Mouse (Mus musculus): Measurements from ENCODE around the gene Rab37. TPM values are rescaled to one million over a fixed set of nuclear protein-coding genes. Genes with fewer than 3 reads are reported as not detected.

Gene Rab37
- polyA plus RNA-seq, 1 experiment from 2014 or later = 3.1 TPM

DNA sequence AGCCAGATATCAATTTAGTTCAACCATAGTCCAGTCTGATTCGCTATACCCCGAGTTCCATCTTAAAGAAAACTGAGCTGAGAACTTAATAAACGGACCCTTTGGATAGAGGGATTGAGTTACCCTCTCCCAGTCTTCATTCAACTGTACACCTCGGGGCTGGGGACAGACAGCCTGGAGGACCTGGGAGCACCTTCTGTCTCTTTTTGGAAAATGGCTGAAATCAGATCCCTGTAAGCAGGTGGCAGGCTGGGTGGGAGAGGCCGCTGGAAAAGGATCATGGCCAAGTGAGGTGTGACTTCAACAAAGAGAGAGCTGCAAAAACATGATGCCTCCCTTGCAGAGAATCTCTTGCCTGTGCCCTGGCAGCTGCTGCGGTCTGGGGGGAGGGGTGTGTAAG is 9.0 kb upstream of the Rab37 start:
- H3K36me3 ChIP-seq (replicated peaks; ENCODE audit: insufficient read depth, low read length) = no peaks in the 10 kb centered on the region
- no peak overlapping the region for H3K27ac ChIP-seq (ENCODE audit: low read depth)
- H3K9ac ChIP-seq (replicated peaks) = no peak overlapping the region
- H3K9me3 ChIP-seq (ENCODE audit: low read length) = no peaks in the 10 kb centered on the region
- H3K4me1 ChIP-seq (ENCODE audit: insufficient read depth) = 0 out of 2 replicates have a peak, but pooled peaks cover 3% of the 10 kb centered on the region
- no peak overlapping the region for H3K4me2 ChIP-seq (ENCODE audit: low read depth, low read length)
- ATAC-seq = no peak
- H3K27me3 ChIP-seq (ENCODE audit: insufficient read depth, low read length) = peaks cover 3% of the 10 kb centered on the region; the same call in 1 of the 2 replicates
- WGBS (ENCODE audit: insufficient replicate concordance) = 64% methylated on average over 6 of the region's 6 CpGs
- TF ChIP-seq EP300 (IDR thresholded peaks at IDR 0.05; ENCODE audit: low read depth) (no peak), CTCF (IDR thresholded peaks at IDR 0.05; ENCODE audit: low read depth) (no peak)
- H3K4me3 ChIP-seq (ENCODE audit: low read depth, low read length) = no peak overlapping the region
- DNase-seq = no peak

DNA sequence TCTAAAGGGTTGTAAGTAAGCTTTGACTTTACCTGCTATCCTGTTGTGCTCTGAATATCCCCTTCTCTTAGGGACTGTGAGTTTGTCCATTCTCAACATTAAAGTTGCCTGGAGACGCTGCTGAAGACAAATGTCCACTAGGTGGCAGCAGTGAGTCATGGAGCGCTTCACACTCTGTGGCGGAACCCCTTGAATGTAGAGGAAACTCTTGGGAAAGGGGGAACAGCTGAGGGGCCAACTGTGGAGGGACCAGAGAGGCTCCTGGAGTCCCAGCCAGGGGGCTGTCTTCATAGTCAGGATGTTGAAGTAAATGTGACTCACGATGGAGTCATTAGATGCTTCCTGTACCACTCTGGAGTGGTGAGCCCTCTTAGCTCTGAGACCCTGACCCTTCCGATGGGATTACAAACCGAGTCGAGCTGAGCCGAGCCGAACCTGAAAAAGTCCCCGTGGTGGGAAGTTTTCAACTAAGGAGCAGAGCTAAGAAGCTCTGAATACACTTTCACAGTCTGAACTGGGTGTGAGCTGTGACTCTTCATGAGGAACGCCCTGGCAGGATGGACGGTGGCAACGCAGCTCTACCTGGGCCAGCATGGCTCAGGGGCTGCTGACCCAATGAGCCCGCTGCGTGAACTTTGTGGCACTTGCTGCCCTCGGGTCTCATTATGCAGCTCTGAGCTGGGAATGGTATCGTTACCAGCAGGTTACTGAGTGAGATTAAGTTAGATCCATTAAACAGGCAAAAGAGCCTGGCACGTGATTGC is 7.7 kb upstream of the Rab37 start:
- no peaks in the 10 kb centered on the region for H3K9me3 ChIP-seq (ENCODE audit: low read length)
- no peak overlapping the region for H3K4me3 ChIP-seq (ENCODE audit: low read depth, low read length)
- ATAC-seq (no peak), DNase-seq (peak; percentile 79)
- no peaks in the 10 kb centered on the region for H3K36me3 ChIP-seq (replicated peaks; ENCODE audit: insufficient read depth, low read length)
- 0 out of 2 replicates have a peak, but pooled peaks cover 1% of the 10 kb centered on the region for H3K4me1 ChIP-seq (ENCODE audit: insufficient read depth)
- H3K27me3 ChIP-seq (ENCODE audit: insufficient read depth, low read length) = peaks cover 3% of the 10 kb centered on the region; the same call in 1 of the 2 replicates
- 33% methylated on average over 18 of the region's 18 CpGs for WGBS (ENCODE audit: insufficient replicate concordance)
- no peak overlapping the region for H3K9ac ChIP-seq (replicated peaks)
- no peak overlapping the region for H3K4me2 ChIP-seq (ENCODE audit: low read depth, low read length)
- no peak overlapping the region for H3K27ac ChIP-seq (ENCODE audit: low read depth)
- TF ChIP-seq CTCF (IDR thresholded peaks at IDR 0.05; ENCODE audit: low read depth) (peak; percentile 97), EP300 (IDR thresholded peaks at IDR 0.05; ENCODE audit: low read depth) (no peak)

DNA sequence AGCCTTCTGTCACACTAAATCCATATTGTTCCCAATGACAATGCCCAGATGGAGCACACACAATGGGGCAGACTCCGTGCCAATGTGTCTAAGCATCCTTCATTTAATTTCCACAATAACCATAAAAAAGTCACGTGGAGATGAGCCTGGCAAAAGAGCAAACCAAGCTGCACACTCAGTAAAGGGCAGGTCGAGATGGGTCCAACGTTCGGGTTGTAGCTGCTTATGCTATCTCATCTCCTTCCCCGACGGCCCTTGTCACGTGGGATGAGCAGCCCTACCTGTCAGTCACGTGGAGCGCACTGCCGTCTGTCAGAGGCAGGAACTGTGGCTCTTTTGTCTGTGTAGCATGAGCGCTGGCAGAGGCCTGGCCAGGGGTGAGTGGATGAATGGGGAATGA is 6.6 kb upstream of the Rab37 start:
- Histone ChIP-seq H3K4me2 (ENCODE audit: low read depth, low read length) (no peak overlapping the region), H3K9ac (replicated peaks) (no peak overlapping the region), H3K36me3 (replicated peaks; ENCODE audit: insufficient read depth, low read length) (no peaks in the 10 kb centered on the region), H3K27ac (ENCODE audit: low read depth) (no peak overlapping the region), H3K27me3 (ENCODE audit: insufficient read depth, low read length) (peaks cover 3% of the 10 kb centered on the region; the same call in 1 of the 2 replicates), H3K4me3 (ENCODE audit: low read depth, low read length) (no peak overlapping the region), H3K4me1 (ENCODE audit: insufficient read depth) (no peaks in the 10 kb centered on the region), H3K9me3 (ENCODE audit: low read length) (no peaks in the 10 kb centered on the region)
- WGBS (ENCODE audit: insufficient replicate concordance) = 43% methylated on average over 12 of the region's 12 CpGs
- no peak for TF ChIP-seq CTCF (IDR thresholded peaks at IDR 0.05; ENCODE audit: low read depth)
- no peak for TF ChIP-seq EP300 (IDR thresholded peaks at IDR 0.05; ENCODE audit: low read depth)
- DNase-seq (no peak), ATAC-seq (no peak)

DNA sequence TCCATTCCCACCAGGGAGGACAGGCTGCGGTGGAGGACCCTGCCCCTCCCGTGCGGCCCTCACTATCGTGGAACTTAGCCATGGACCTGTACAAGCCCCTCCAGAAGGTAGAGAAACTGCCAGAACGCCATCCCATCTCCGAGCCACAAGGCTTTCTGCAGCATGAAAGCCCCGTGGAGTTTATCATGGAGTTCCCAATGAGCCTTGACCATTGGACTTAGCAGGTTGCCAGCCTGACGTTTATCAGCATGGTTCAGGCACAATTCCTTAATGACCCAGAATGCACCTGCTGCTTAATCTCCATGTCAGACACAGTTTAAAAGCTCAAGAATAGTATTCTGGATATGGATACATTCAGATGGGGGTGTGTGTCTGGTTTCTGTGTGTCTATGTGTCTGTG is 6.2 kb upstream of the Rab37 start:
- Histone ChIP-seq H3K9me3 (ENCODE audit: low read length) (peaks cover 3% of the 10 kb centered on the region; the same call in 1 of the 2 replicates), H3K27me3 (ENCODE audit: insufficient read depth, low read length) (peaks cover 3% of the 10 kb centered on the region; the same call in 1 of the 2 replicates), H3K27ac (ENCODE audit: low read depth) (no peak overlapping the region), H3K9ac (replicated peaks) (no peak overlapping the region), H3K4me2 (ENCODE audit: low read depth, low read length) (no peak overlapping the region), H3K36me3 (replicated peaks; ENCODE audit: insufficient read depth, low read length) (no peaks in the 10 kb centered on the region), H3K4me1 (ENCODE audit: insufficient read depth) (no peaks in the 10 kb centered on the region), H3K4me3 (ENCODE audit: low read depth, low read length) (no peak overlapping the region)
- 65% methylated on average over 8 of the region's 8 CpGs for WGBS (ENCODE audit: insufficient replicate concordance)
- TF ChIP-seq CTCF (IDR thresholded peaks at IDR 0.05; ENCODE audit: low read depth) (no peak), EP300 (IDR thresholded peaks at IDR 0.05; ENCODE audit: low read depth) (no peak)
- ATAC-seq = no peak
- no peak for DNase-seq

DNA sequence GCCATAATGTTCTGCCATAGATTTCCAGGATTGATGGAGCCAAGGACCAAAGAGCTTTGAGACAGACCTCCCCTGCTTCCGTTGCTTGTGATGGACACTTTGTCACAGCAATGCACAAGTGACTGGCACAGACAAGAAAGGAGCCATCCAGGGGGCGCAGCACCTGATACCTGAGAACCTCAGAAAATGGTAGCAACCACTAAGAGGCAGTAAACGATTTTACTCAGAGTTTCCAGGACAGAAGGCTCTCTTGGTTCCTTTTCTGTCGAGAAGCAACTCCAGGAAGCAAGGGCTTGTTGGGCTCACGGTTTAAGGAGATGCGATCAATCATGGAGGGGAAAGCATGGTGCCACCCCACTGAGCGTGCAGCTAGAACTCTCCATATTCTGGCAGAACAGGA is 5.0 kb upstream of the Rab37 start:
- DNase-seq (no peak), ATAC-seq (no peak)
- Histone ChIP-seq H3K4me1 (ENCODE audit: insufficient read depth) (no peaks in the 10 kb centered on the region), H3K27ac (ENCODE audit: low read depth) (no peak overlapping the region), H3K9ac (replicated peaks) (no peak overlapping the region), H3K9me3 (ENCODE audit: low read length) (peaks cover 6% of the 10 kb centered on the region; the same call in 1 of the 2 replicates), H3K4me3 (ENCODE audit: low read depth, low read length) (no peak overlapping the region), H3K4me2 (ENCODE audit: low read depth, low read length) (no peak overlapping the region), H3K27me3 (ENCODE audit: insufficient read depth, low read length) (peaks cover 14% of the 10 kb centered on the region), H3K36me3 (replicated peaks; ENCODE audit: insufficient read depth, low read length) (no peaks in the 10 kb centered on the region)
- 54% methylated on average over 7 of the region's 7 CpGs for WGBS (ENCODE audit: insufficient replicate concordance)
- TF ChIP-seq CTCF (IDR thresholded peaks at IDR 0.05; ENCODE audit: low read depth) = no peak
- TF ChIP-seq EP300 (IDR thresholded peaks at IDR 0.05; ENCODE audit: low read depth) = no peak

DNA sequence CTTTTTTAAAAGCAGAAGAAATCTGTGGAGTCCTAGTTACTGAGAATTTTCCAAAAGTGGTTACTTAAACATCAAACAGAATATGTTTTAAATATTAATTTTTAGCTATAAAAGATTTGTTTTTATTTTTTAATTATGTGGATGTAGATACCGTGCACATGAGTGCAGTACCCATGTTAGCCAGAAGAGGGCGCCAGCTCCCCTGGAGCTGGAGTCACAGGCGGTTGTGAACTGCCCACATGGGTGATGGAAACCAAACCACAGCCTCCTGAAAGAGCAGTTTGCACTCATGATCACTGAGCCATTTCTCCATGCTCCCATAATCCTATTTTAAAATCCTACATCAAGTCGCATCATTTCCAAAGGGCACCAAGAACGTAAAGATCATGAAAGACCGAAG is 1.4 kb upstream of the Rab37 start:
- H3K4me2 ChIP-seq (ENCODE audit: low read depth, low read length) = no peak overlapping the region
- H3K4me1 ChIP-seq (ENCODE audit: insufficient read depth) = peaks cover 4% of the 10 kb centered on the region; the same call in 1 of the 2 replicates
- H3K36me3 ChIP-seq (replicated peaks; ENCODE audit: insufficient read depth, low read length) = no peaks in the 10 kb centered on the region
- WGBS (ENCODE audit: insufficient replicate concordance) = 63% methylated on average over 6 of the region's 6 CpGs
- no peak overlapping the region for H3K4me3 ChIP-seq (ENCODE audit: low read depth, low read length)
- DNase-seq (no peak), ATAC-seq (no peak)
- H3K27me3 ChIP-seq (ENCODE audit: insufficient read depth, low read length) = peaks cover 22% of the 10 kb centered on the region
- peaks cover 9% of the 10 kb centered on the region; the same call in 1 of the 2 replicates for H3K9me3 ChIP-seq (ENCODE audit: low read length)
- peak; percentile 73 for TF ChIP-seq CTCF (IDR thresholded peaks at IDR 0.05; ENCODE audit: low read depth)
- TF ChIP-seq EP300 (IDR thresholded peaks at IDR 0.05; ENCODE audit: low read depth) = no peak
- no peak overlapping the region for H3K9ac ChIP-seq (replicated peaks)
- no peak overlapping the region for H3K27ac ChIP-seq (ENCODE audit: low read depth)

Data from liver, postnatal 0 days (tissue).